Mouse (Mus musculus) C2C12 (cell line): Measurements from ENCODE around the gene Ppp1r21.

Experiments used
- CTCF ChIP-seq: IDR thresholded peaks from one replicate; pipeline ENCODE4 v1.5.1; 2011; ENCODE audit not compliant: control insufficient read depth, insufficient read depth, insufficient read length
- USF1 ChIP-seq: IDR thresholded peaks from one replicate; pipeline ENCODE4 v1.6.1; 2011; ENCODE audit warnings: low read depth, mild to moderate bottlenecking, control low read depth, moderate library complexity

- no peak for TF ChIP-seq CTCF
- TF ChIP-seq USF1 = no peak
Measured at GRCm38 (mm10) chr17:88509999-88510398, 19.9 kb upstream of the Ppp1r21 start.
